Mouse (Mus musculus): ENCODE results near the gene Col28a1.

DNA sequence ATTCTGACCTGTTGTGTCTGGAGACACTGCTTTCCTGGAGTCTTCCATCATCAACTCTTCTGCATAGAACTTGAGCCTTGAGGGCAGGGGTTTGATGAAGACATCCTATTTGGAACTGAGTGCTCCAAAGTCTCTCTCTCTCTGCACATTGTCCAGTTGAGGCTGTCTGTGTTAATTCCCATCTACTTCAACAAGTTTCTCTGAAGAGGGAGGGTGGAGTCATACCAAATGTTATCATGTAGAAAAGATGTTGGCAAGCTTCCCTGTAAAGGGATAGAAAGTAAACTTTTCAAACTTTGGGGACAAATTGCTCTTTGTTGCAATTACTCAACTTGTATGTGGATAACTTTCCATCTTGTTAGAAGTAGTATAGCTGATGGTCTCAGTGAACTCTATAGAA, at the start of gene Col28a1:
- no peak for TF ChIP-seq CTCF (IDR thresholded peaks at IDR 0.05)
- TF ChIP-seq EP300 (IDR thresholded peaks at IDR 0.05): no peak
